Mouse (Mus musculus) thymus, postnatal 25 days (tissue): ENCODE measurements around the gene Pif1.
A peak's percentile ranks its signal among the peaks of the same experiment; 100 is the strongest.

Source experiments
- DNase-seq: peaks from one replicate; pipeline ENCODE4 v3.0.0; 2022

Pif1 gene

GRCm38 (mm10) chr9:65600951-65601350 lies 14.0 kb downstream of the Pif1 start:
- no peak for DNase-seq

- no peak for DNase-seq
Observed at GRCm38 (mm10) chr9:65603401-65604102, 16.6 kb downstream of the Pif1 start.

GRCm38 (mm10) chr9:65605471-65606136 lies 18.6 kb downstream of the Pif1 start:
- peak; percentile 59 for DNase-seq

- no peak for DNase-seq
Observed at GRCm38 (mm10) chr9:65606321-65607109, 19.6 kb downstream of the Pif1 start.

- DNase-seq: no peak
Observed at GRCm38 (mm10) chr9:65607120-65607519, 20.2 kb downstream of the Pif1 start.

GRCm38 (mm10) chr9:65611969-65612486 lies 25.1 kb downstream of the Pif1 start:
- DNase-seq: no peak

GRCm38 (mm10) chr9:65613098-65613497 lies 26.1 kb downstream of the Pif1 start:
- no peak for DNase-seq

- no peak for DNase-seq
Observed at GRCm38 (mm10) chr9:65619311-65619710, 32.4 kb downstream of the Pif1 start.

GRCm38 (mm10) chr9:65621196-65621595 lies 34.2 kb downstream of the Pif1 start:
- DNase-seq: peak; percentile 36

GRCm38 (mm10) chr9:65621666-65622065 lies 34.7 kb downstream of the Pif1 start:
- DNase-seq: no peak

GRCm38 (mm10) chr9:65622826-65623225 lies 35.9 kb downstream of the Pif1 start:
- DNase-seq: no peak

GRCm38 (mm10) chr9:65624266-65624665 lies 37.3 kb downstream of the Pif1 start:
- no peak for DNase-seq

- peak; percentile 29 for DNase-seq
Observed at GRCm38 (mm10) chr9:65629025-65629766, 42.2 kb downstream of the Pif1 start, which contains the start of gene Rbpms2. Gene Rbpms2 (plus strand): TSS chr9:65629648.

- peak; percentile 57 for DNase-seq
Observed at GRCm38 (mm10) chr9:65629767-65630630, 43.0 kb downstream of the Pif1 start.

- DNase-seq: peak; percentile 13
Observed at GRCm38 (mm10) chr9:65630631-65631353, 43.8 kb downstream of the Pif1 start.

- no peak for DNase-seq
Observed at GRCm38 (mm10) chr9:65631354-65632021, 44.5 kb downstream of the Pif1 start.

- DNase-seq: no peak
Observed at GRCm38 (mm10) chr9:65635766-65636165, 48.8 kb downstream of the Pif1 start.

- DNase-seq: no peak
Observed at GRCm38 (mm10) chr9:65636926-65637325, 50.0 kb downstream of the Pif1 start.

- DNase-seq: no peak
Observed at GRCm38 (mm10) chr9:65639065-65639464, 52.1 kb downstream of the Pif1 start.

GRCm38 (mm10) chr9:65640838-65641410 lies 54.0 kb downstream of the Pif1 start:
- no peak for DNase-seq
